Mouse (Mus musculus) heart, embryonic 11.5 days (tissue): Measurements from ENCODE around the gene Rab29. TPM values are rescaled to one million over a fixed set of nuclear protein-coding genes. Genes with fewer than 3 reads are reported as not detected.
A peak's percentile ranks its signal among the peaks of the same experiment; 100 is the strongest.

Experiments
- ATAC-seq: fragments of 200-750 bp; cut with Nextera tagmentation; replicated peaks from 2 replicates; pipeline ENCODE4 v1.8.0; 2017; ENCODE audit warnings: moderate library complexity; ENCODE audit not compliant: insufficient number of reproducible peaks, low FRiP score, low TSS enrichment
- H3K27ac ChIP-seq: fragments of 300-500 bp; sonication (generic); 2 replicates; pipeline ENCODE4 v1.5.1; 2014; ENCODE audit warnings: mild to moderate bottlenecking, low read depth, low read length
- H3K27me3 ChIP-seq: fragments of 300-500 bp; sonication (generic); 2 replicates; pipeline ENCODE4 v1.6.1; 2014; ENCODE audit warnings: mild to moderate bottlenecking, low read length, mixed read lengths; ENCODE audit not compliant: control insufficient read depth, insufficient read depth
- H3K36me3 ChIP-seq: fragments of 300-500 bp; sonication (generic); 2 replicates; pipeline ENCODE4 v1.6.1; 2014; ENCODE audit warnings: mild to moderate bottlenecking, low read length, moderate library complexity, mixed read lengths; ENCODE audit not compliant: control insufficient read depth, insufficient read depth
- H3K4me1 ChIP-seq: fragments of 300-500 bp; sonication (generic); 2 replicates; pipeline ENCODE4 v1.6.1; 2014; ENCODE audit warnings: low read length; ENCODE audit not compliant: control insufficient read depth, insufficient read depth
- H3K4me2 ChIP-seq: fragments of 300-500 bp; sonication (generic); 2 replicates; pipeline ENCODE4 v1.6.1; 2014; ENCODE audit warnings: mild to moderate bottlenecking, moderate library complexity
- H3K4me3 ChIP-seq: fragments of 300-500 bp; sonication (generic); 2 replicates; pipeline ENCODE4 v1.5.1; 2014; ENCODE audit warnings: low read depth, low read length
- H3K9ac ChIP-seq: fragments of 300-500 bp; sonication (generic); 2 replicates; pipeline ENCODE4 v1.6.1; 2014; ENCODE audit warnings: mild to moderate bottlenecking, low read depth, low read length, moderate library complexity
- H3K9me3 ChIP-seq: fragments of 300-500 bp; sonication (generic); replicated peaks from 2 replicates; pipeline ENCODE4 v1.6.1; 2016; ENCODE audit warnings: low read length; ENCODE audit not compliant: control insufficient read depth
- WGBS: fragments of 180-500 bp; shearing (Covaris S2); extraction: QIAGEN DNeasy Blood & Tissue Kit; methylation state at CpG from one replicate; pipeline ENCODE4 v1.1.7; 2014; ENCODE audit not compliant: insufficient replicate concordance; 5-methylcytosine and 5-hydroxymethylcytosine counted together
- polyA plus RNA-seq: library from polyadenylated mRNA; unstranded; fragments of >200 nt; fragmentation: Nextera tagmentation; extraction: Ambion mirVana; gene quantifications from 2 replicates; pipeline ENCODE4 v1.2.1, GENCODE M21; 2014

The Rab29 gene
- polyA plus RNA-seq, 1 experiment from 2014 or later, result 10.3 TPM

GRCm38 (mm10) chr1:131827787-131828258 is 39.2 kb upstream of the Rab29 start:
- peak overlapping the region; percentile 60; the same call in 1 of the 2 replicates for H3K27ac ChIP-seq
- no peaks in the 10 kb centered on the region for H3K9me3 ChIP-seq
- peak overlapping the region; percentile 93 for H3K4me2 ChIP-seq
- WGBS, result under 1% methylated on average over 36 of the region's 36 CpGs
- H3K36me3 ChIP-seq, result peaks cover 3% of the 10 kb centered on the region; the same call in 1 of the 2 replicates
- peak overlapping the region; percentile 85 for H3K9ac ChIP-seq
- H3K27me3 ChIP-seq, result no peaks in the 10 kb centered on the region
- H3K4me1 ChIP-seq, result peaks cover 11% of the 10 kb centered on the region
- H3K4me3 ChIP-seq, result peak overlapping the region; percentile 86
- peak; percentile 94 for ATAC-seq

GRCm38 (mm10) chr1:131828297-131829126 is 38.5 kb upstream of the Rab29 start:
- peak overlapping the region; percentile 85 for H3K9ac ChIP-seq
- no peaks in the 10 kb centered on the region for H3K27me3 ChIP-seq
- peak overlapping the region; percentile 86 for H3K4me3 ChIP-seq
- H3K36me3 ChIP-seq, result peaks cover 3% of the 10 kb centered on the region; the same call in 1 of the 2 replicates
- H3K4me1 ChIP-seq, result peaks cover 11% of the 10 kb centered on the region
- 2% methylated on average over 21 of the region's 22 CpGs for WGBS
- peak overlapping the region; percentile 93 for H3K4me2 ChIP-seq
- ATAC-seq, result peak; percentile 62
- H3K9me3 ChIP-seq, result no peaks in the 10 kb centered on the region
- H3K27ac ChIP-seq, result peak overlapping the region; percentile 60; the same call in 1 of the 2 replicates

- H3K4me2 ChIP-seq, result peak overlapping the region; percentile 93
- H3K4me3 ChIP-seq, result peak overlapping the region; percentile 86
- peaks cover 14% of the 10 kb centered on the region for H3K4me1 ChIP-seq
- 39% methylated on average over 5 of the region's 5 CpGs for WGBS
- peaks cover 3% of the 10 kb centered on the region; the same call in 1 of the 2 replicates for H3K36me3 ChIP-seq
- H3K27me3 ChIP-seq, result no peaks in the 10 kb centered on the region
- H3K9ac ChIP-seq, result peak overlapping the region; percentile 39; the same call in 1 of the 2 replicates
- H3K9me3 ChIP-seq, result no peaks in the 10 kb centered on the region
- no peak for ATAC-seq
- no peak overlapping the region for H3K27ac ChIP-seq
Observed at GRCm38 (mm10) chr1:131829279-131829678, 37.7 kb upstream of the Rab29 start.

- no peak overlapping the region for H3K27ac ChIP-seq
- no peak for ATAC-seq
Observed at GRCm38 (mm10) chr1:131830561-131830960, 36.5 kb upstream of the Rab29 start.

GRCm38 (mm10) chr1:131830971-131831641 is 35.9 kb upstream of the Rab29 start:
- H3K4me2 ChIP-seq, result no peak overlapping the region
- no peak for ATAC-seq
- H3K9ac ChIP-seq, result no peak overlapping the region
- no peak overlapping the region for H3K4me3 ChIP-seq
- peaks cover 14% of the 10 kb centered on the region for H3K4me1 ChIP-seq
- no peaks in the 10 kb centered on the region for H3K27me3 ChIP-seq
- WGBS, result 70% methylated on average over 8 of the region's 8 CpGs
- H3K9me3 ChIP-seq, result no peaks in the 10 kb centered on the region
- H3K27ac ChIP-seq, result no peak overlapping the region
- H3K36me3 ChIP-seq, result peaks cover 3% of the 10 kb centered on the region; the same call in 1 of the 2 replicates

More at GRCm38 (mm10) chr1:131830561-131830960, 36.5 kb upstream of the Rab29 start:
- Histone ChIP-seq H3K36me3 (peaks cover 3% of the 10 kb centered on the region; the same call in 1 of the 2 replicates), H3K9ac (no peak overlapping the region), H3K9me3 (no peaks in the 10 kb centered on the region), H3K4me1 (peaks cover 14% of the 10 kb centered on the region), H3K4me3 (no peak overlapping the region), H3K4me2 (no peak overlapping the region), H3K27me3 (no peaks in the 10 kb centered on the region)
- WGBS, result 79% methylated on average over 15 of the region's 15 CpGs

- ATAC-seq, result no peak
- no peak overlapping the region for H3K4me3 ChIP-seq
- no peaks in the 10 kb centered on the region for H3K9me3 ChIP-seq
- H3K4me1 ChIP-seq, result peaks cover 3% of the 10 kb centered on the region; the same call in 1 of the 2 replicates
- H3K27ac ChIP-seq, result no peak overlapping the region
- H3K9ac ChIP-seq, result no peak overlapping the region
- H3K27me3 ChIP-seq, result no peaks in the 10 kb centered on the region
- 81% methylated on average over 3 of the region's 3 CpGs for WGBS
- H3K36me3 ChIP-seq, result peaks cover 8% of the 10 kb centered on the region; the same call in 1 of the 2 replicates
- H3K4me2 ChIP-seq, result no peak overlapping the region
Observed at GRCm38 (mm10) chr1:131837035-131837434, 30.0 kb upstream of the Rab29 start.

GRCm38 (mm10) chr1:131838542-131838941 is 28.5 kb upstream of the Rab29 start:
- Histone ChIP-seq H3K4me1 (peaks cover 3% of the 10 kb centered on the region; the same call in 1 of the 2 replicates), H3K4me2 (no peak overlapping the region), H3K4me3 (no peak overlapping the region), H3K9ac (no peak overlapping the region), H3K9me3 (no peaks in the 10 kb centered on the region), H3K27ac (no peak overlapping the region), H3K36me3 (peaks cover 13% of the 10 kb centered on the region; the same call in 1 of the 2 replicates), H3K27me3 (no peaks in the 10 kb centered on the region)
- WGBS, result 67% methylated on average over 5 of the region's 5 CpGs
- no peak for ATAC-seq

GRCm38 (mm10) chr1:131839279-131839678 is 27.7 kb upstream of the Rab29 start:
- H3K27ac ChIP-seq, result no peak overlapping the region
- WGBS, result 52% methylated on average over 2 of the region's 2 CpGs
- peaks cover 18% of the 10 kb centered on the region; the same call in 1 of the 2 replicates for H3K36me3 ChIP-seq
- no peak overlapping the region for H3K4me2 ChIP-seq
- no peaks in the 10 kb centered on the region; the same call in 1 of the 2 replicates for H3K4me1 ChIP-seq
- no peak overlapping the region for H3K4me3 ChIP-seq
- no peak for ATAC-seq
- no peak overlapping the region for H3K9ac ChIP-seq
- no peaks in the 10 kb centered on the region for H3K9me3 ChIP-seq
- H3K27me3 ChIP-seq, result no peaks in the 10 kb centered on the region
